Mouse (Mus musculus) megakaryocyte, embryonic 14.5 days (primary cell): Measurements from ENCODE around the gene Apoc1.

Experiments
- FLI1 ChIP-seq: IDR thresholded peaks from 2 replicates; pipeline ENCODE4 v1.6.1; 2012; ENCODE audit warnings: low read length, inconsistent platforms, mixed read lengths
- GATA1 ChIP-seq: IDR thresholded peaks from 3 replicates; pipeline ENCODE4 v1.6.1; 2012; ENCODE audit warnings: mixed read lengths, low read length, inconsistent platforms, borderline replicate concordance

- no peak for TF ChIP-seq GATA1
- no peak for TF ChIP-seq FLI1
These were observed 23.7 kb upstream of the Apoc1 start for GRCm38 (mm10) chr7:19716055-19716682.
